Mouse (Mus musculus) right cerebral cortex, adult 2 months (tissue): ENCODE results near the gene Map1b.

Experiments
- DNase-seq, 2 experiments: peaks; one replicate each; pipeline ENCODE4 v3.0.0; 2021 to 2022; ENCODE audit warnings: low spot score in 2 of 2

The Map1b gene

GRCm38 (mm10) chr13:99516448-99516881 lies at the start of gene Map1b:
Gene Map1b, minus strand, starts transcription at chr13:99516540.
- peak; percentile 82 to 83 for DNase-seq

DNA sequence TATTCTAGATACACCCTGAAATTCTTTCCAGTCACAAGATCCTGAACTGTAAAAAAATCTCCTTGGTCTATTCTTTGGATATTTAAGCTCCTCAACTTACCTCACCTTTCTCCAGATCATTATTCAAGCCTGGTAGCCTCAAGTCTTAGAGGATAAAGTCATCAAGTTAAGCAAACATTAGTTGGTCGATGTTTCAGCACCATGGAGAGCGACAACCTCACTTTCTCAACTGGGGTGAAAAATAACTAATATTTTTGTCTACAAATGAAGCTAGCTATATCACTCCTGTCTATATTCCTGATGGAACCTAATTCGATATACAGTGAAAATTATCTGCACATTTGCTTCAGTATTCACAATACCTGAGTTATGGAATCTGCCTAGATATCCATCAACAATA lies 48.0 kb upstream of the Map1b start:
- DNase-seq: no peak

GRCm38 (mm10) chr13:99563021-99563420 lies 46.7 kb upstream of the Map1b start:
- no peak for DNase-seq

GRCm38 (mm10) chr13:99561843-99562550 lies 45.7 kb upstream of the Map1b start:
- no peak for DNase-seq

GRCm38 (mm10) chr13:99560674-99561639 lies 44.6 kb upstream of the Map1b start:
- peak; percentile 15 to 19 for DNase-seq

DNA sequence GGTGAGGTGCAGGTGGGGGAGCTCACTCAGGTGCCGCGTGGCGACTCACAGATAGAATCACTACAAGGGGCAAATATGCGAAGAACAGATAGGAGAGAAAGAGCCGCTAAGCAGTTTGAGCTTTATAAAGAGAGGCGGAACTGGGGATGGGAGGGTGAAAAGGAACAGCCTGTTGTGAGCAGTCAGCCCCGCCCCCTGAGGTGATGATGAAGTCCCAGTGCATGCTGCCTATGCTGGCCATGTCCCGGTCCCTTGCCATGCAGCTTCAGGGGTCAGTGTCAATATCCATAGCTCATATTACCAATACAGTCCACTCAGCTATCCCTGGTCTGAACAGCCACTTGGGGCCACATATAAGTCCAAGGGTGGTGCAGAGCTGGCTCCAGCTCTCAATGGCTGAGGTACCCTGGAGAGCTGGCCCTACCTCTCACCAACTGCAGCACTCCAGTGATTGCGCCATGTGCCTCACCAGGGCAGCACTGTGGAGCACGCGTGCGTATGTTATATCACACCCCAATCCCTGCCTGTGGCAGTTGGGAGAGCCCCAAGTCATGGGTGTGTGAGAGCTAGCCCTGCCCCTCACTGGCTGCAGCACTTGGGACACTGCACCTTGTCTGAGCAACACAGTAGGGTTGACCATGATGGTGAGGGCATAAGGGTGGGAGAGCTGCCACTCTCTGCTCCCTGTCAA lies 42.0 kb upstream of the Map1b start:
- no peak for DNase-seq

- DNase-seq: no peak
These were observed 41.5 kb upstream of the Map1b start for GRCm38 (mm10) chr13:99557813-99558212.

DNA sequence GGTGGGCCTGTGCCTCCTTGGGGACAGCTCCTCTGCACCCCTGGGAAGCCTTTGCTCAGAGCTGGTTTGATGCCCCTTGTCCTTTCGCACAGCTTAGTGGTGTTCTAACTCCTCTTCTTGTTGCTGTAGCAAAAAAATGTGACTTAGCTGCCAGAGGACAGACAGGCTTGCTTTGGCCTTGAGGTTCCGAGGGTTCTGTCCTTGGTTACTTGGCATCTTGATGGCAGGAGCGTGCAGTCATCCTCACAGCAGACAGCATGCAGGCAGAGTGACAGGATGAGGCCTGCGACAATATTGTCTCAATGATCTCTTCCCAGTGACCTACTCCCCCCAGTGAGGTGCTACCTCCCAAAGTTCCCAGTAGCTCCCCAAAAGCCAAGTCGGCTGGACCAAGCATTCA lies 41.0 kb upstream of the Map1b start:
- no peak for DNase-seq

DNA sequence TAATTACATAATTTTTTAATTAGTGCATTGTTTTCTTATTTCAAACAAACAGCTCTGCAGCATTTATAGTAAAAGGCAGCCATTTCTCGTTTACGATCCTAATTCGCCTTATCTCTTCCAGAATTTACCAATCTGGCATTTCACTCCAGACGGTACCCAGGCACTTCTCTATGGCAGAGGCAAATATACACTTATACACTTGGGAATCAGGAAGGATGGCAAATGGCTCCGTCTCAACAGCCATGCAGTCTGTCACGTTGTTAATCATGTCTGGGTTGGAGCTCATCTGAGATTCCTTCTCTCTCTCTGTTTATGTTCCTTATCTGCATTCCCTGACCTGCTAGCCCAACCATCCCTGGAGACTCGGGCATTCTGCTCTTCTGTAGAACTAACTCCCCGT lies 38.6 kb upstream of the Map1b start:
- DNase-seq: no peak

DNA sequence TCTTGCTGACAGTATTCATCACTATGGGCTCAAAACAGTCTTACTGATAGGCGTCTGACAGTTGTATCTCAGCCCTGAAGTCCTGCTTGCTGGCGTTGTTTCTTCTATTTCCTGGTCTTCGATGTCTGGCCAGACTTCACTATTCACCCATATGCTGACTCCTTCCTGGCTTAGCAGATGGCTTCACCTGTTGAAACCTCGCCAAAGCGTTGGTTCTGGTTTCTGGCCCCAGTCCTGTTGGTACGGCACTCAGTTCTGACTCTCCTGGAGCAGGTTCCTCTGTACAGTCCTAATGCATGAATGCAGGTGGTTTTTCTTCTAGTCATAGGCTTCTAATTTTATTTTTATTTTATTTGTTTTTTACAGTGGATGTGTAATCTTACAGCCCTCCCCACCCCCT lies 38.1 kb upstream of the Map1b start:
- no peak for DNase-seq

GRCm38 (mm10) chr13:99552381-99552780 lies 36.0 kb upstream of the Map1b start:
- DNase-seq: no peak

GRCm38 (mm10) chr13:99550679-99551369 lies 34.5 kb upstream of the Map1b start:
- DNase-seq: peak in 1 of 2 experiments; percentile 18

- DNase-seq: no peak
These were observed 33.7 kb upstream of the Map1b start for GRCm38 (mm10) chr13:99550060-99550459.

DNA sequence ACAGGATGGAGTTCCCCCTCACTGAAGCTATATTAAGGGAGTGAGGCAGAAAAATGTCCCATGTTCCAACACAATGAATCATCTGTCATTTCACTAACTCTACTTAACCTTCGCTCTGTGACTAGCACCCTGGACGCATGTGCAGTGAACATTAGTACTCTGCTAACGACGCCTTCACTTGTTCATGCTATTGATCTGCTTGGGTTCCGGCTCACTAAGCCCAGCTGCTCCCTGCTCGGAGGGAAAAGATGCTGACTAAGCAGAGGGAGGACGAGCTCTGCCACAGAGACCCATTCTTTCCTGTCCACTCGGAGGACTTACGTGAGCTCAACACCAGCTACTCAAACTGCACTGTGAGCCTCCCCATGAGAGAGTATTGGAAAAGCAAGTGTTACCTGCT lies 33.2 kb upstream of the Map1b start:
- DNase-seq: no peak

GRCm38 (mm10) chr13:99546832-99547231 lies 30.5 kb upstream of the Map1b start:
- DNase-seq: no peak

DNA sequence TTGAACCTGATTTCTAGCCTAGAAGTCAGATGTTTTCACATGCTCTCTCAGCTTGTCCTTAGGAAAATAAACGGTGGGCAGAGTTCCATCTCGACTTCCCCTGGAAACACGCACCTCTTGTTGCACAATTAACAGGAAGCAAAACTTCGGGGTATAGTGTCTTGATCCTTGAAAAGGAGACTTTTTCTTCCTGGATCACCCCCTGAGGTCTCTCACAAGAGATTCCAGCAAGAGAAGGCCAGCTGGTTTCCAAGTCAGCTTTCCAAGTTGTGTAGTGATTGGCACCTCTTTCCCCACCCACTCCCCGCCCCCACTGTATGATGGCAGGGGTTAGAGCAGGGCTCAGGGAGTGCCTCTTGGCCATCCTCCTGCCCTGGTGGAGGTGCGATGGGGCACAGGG lies 28.9 kb upstream of the Map1b start:
- no peak for DNase-seq

DNA sequence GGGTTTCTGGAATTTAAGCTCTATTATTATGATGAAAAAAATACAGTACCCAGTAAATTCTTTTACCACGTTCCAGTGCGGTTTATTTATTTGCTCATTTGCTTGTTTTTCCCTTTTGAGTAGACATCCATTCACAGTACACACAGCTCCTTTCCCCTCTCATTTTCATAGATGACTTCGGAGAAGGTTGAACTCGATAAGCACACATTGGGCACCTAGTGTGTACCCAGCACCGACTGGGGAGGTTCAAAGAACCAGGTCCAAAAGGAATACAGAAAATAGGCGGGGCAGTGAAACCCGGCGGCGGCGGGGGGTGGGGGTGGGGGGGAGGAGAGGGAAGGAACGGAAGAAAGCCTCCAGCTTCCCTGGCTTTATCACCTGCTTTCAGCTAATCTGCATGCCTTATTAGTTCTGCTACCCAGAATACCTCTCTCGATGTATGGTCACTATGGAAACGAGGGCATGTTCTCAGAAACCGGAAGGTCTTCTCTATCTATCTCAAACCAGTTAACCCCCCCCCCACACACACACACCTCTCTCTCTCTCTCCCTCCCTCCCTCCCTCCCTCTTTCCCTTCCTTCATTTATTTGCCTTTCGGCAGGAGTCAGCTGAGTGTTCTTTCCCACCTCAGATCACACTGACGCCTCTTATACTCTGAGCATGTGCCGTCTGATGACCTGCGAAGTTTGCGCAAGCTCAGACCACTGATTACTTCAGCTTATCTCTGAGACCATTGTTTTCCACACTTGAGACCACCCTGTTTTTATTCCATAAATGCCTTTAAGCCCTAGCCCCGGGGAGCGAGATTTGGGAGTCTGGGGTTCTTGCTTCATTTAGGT lies 25.3 kb upstream of the Map1b start:
- no peak for DNase-seq

DNA sequence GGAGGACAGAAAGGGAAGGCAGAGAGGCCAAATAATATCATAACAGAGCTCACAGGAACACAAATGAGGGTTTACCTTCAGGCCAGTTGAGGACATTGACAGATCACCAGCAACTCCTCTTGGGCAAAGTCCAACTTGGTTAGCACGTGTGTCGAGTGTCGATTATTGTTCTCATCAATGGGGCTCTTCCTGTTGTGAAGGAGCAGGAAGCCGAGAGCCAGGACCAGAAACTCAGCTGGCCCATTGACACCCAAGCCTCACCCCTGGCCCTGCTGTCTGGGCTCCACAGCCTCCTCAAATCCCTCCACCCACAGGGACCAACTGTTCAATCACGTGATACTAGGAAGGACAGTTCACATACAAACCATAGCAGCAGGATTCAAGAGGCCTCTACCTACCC lies 22.9 kb upstream of the Map1b start:
- no peak for DNase-seq

- no peak for DNase-seq
These were observed 22.5 kb upstream of the Map1b start for GRCm38 (mm10) chr13:99538851-99539250.

DNA sequence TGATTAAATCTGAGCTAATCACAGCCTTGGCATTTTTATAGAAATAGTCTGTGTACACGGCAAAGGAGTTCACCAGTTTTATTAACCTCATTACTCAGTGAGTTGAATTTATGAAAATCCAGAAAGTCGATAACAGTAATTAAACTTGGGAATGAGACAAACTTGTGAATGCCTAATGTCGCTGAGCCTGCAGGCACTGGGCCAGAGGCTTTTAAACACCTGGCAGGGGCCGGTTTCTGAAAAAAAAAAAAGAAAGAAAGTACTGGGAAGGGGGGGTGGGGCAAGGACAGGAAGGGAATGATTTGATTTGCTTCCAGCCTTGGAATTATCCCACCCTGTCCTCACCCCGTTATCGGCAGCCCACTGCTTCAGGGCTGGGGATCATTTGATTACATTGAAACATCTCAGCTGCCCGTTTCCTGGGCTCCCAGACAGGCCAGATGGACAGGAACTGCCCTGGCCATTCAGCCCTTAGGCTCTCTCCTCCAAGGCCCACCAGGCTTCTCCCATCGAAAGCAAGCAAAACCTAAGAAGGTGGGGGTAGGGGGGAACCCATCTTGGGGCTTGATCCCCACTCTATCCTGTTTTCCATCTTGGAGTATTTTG lies 21.7 kb upstream of the Map1b start:
- no peak for DNase-seq
